In the genomic region with DNA sequence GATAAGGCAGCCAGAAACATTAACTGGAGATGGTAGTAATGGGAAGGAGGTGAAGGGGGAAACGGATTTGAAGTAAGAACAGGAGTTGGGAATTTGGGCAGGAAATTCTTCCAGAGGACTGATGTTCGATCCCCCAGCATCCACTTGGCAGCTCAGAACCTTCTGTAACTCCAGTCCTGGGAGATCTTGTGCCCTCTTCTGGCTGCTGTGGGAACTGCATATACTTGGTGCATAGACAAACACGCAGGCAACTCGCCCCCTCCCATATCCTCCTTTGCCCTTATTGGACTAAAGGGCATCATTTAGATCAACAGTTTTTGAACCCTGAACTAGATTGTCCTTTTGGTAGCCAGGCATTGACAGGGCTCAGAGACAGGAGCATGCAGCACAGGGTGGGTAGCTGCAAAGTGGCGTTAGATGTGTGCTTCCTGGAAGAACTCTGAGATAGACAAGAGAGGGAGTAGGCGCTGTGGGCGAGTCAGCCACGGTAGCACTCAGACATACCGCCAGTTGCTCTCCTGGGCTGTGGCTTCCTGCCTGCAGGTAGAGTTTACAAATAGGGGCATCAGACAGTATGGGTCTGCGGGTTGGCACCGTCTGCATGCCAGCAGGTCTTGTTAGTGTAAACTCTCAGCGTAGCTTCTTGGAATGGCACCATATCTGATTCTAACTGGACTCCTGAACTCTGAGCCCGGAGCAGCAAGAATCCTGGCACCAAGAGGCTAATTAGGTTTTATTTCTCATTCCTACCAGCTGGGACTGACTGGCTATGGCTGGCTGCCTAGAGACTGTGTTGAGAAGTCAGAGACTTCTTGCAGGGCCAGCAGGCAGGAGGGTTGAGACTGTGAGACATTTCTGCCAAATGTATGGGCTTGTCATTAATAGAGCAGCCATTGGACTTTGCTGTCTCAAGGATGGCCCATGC, we compare ENCODE assay signal across 8 mouse cellular contexts.
A peak's percentile ranks its signal among the peaks of the same experiment; 100 is the strongest.
DNase-seq lines count a peak whose midpoint lies in the region; ATAC-seq and TF ChIP-seq lines count a peak whose summit lies in the region.

No protein-coding gene starts in this region.

- H3K4me1 ChIP-seq in liver, embryonic 14.5 days (replicated peaks; ENCODE audit: control insufficient read depth in 2 of 2, insufficient read depth in 2 of 2, low read length in 1 of 2), result no peaks in the 10 kb centered on the region

- H3K4me2 ChIP-seq in liver, embryonic 14.5 days (ENCODE audit: low read depth), result no peak overlapping the region

- DNase-seq in left cerebral cortex, postnatal 14 days (ENCODE audit: low spot score in 2 of 2), result peak; percentile 51 to 52
- no peak for DNase-seq in left cerebral cortex, adult 8-10 months (ENCODE audit: low spot score in 2 of 2)
- DNase-seq in Patski (ENCODE audit: low read depth, low spot score), result no peak
- peak; percentile 69 to 82 for DNase-seq in cerebellum, adult 18-20 months
- DNase-seq in forelimb bud, embryonic 11.5 days (ENCODE audit: low read depth, low spot score), result peak; percentile 51
- peak; percentile 1 to 5 (median 2) for DNase-seq in liver, embryonic 14.5 days (ENCODE audit: low read depth in 3 of 3, low spot score in 3 of 3)
- peak; percentile 71 for DNase-seq in retina, postnatal 1 day

- no peak overlapping the region for H3K27ac ChIP-seq in liver, embryonic 14.5 days

- H3K27me3 ChIP-seq in Patski, result peaks cover 4% of the 10 kb centered on the region
- no peaks in the 10 kb centered on the region for H3K27me3 ChIP-seq in liver, embryonic 14.5 days (ENCODE audit: control insufficient read depth, insufficient read depth, low read length)

- CTCF ChIA-PET in Patski (lab: Charles Lee), result interaction anchor here (0.7 to 3.2 kb wide), 19 partner anchors 8 to 186 kb away, joined by 3 to 21 read pairs (median 4); no protein-coding TSS in a partner anchor

- TF ChIP-seq EP300 in liver, embryonic 14.5 days (IDR thresholded peaks at IDR 0.05; ENCODE audit: low read depth), result no peak

- ATAC-seq in Patski, result no peak
- ATAC-seq in liver, embryonic 14.5 days (ENCODE audit: insufficient read depth), result no peak
- ATAC-seq in activated CD4-positive, CD25-positive, alpha-beta regulatory T cell, adult 4 months, result no peak

- POLR2A ChIA-PET in Patski (lab: Charles Lee), result no interaction called here

- WGBS in liver, embryonic 14.5 days (ENCODE audit: insufficient replicate concordance), result 50% methylated on average over 13 of the region's 13 CpGs

- no peak overlapping the region for H3K4me3 ChIP-seq in liver, embryonic 14.5 days (ENCODE audit: insufficient read depth in 1 of 2, low read depth in 2 of 2, low read length in 2 of 2)

- TF ChIP-seq CTCF in Patski (IDR thresholded peaks at IDR 0.05), result peak; percentile 59
- peak; percentile 75 for TF ChIP-seq CTCF in liver, embryonic 14.5 days (IDR thresholded peaks at IDR 0.05; ENCODE audit: low read depth)

- H3K36me3 ChIP-seq in liver, embryonic 14.5 days (replicated peaks; ENCODE audit: control insufficient read depth, insufficient read depth, low read depth), result no peaks in the 10 kb centered on the region

- intact Hi-C loops in left cerebral cortex, postnatal 14 days (cut with DNase I), result loop anchor here (5.0 to 10.0 kb wide), 4 partner anchors 65 to 365 kb away; a partner anchor contains a TSS

- no peak overlapping the region for H3K9ac ChIP-seq in liver, embryonic 14.5 days (replicated peaks)

- in situ Hi-C loops in Patski (cut with MboI; ENCODE audit: low pct_unique_long_range_greater_than_20kb), result loop anchor here (10.0 kb wide), 1 partner anchor 148 kb away; no protein-coding TSS in a partner anchor

- no peaks in the 10 kb centered on the region for H3K9me3 ChIP-seq in liver, embryonic 14.5 days (ENCODE audit: control insufficient read depth, low read length)

Comparison
In these comparisons a context has a peak if more than half of its experiments do, and no peak if none do; other contexts are left out.
1. DNase-seq: peak in left cerebral cortex, postnatal 14 days (2 of 2), cerebellum, adult 18-20 months (2 of 2), forelimb bud, embryonic 11.5 days (single experiment), liver, embryonic 14.5 days (3 of 3) and retina, postnatal 1 day (single experiment); none in left cerebral cortex, adult 8-10 months (0 of 2) and Patski (single experiment).